Mouse (Mus musculus): ENCODE measurements around the gene Fastkd1. TPM values are rescaled to one million over a fixed set of nuclear protein-coding genes. Genes with fewer than 3 reads are reported as not detected.

Fastkd1 gene
- total and polyA plus RNA-seq, 3 experiments: 9.8 to 15.7 TPM; not detected in 1

DNA sequence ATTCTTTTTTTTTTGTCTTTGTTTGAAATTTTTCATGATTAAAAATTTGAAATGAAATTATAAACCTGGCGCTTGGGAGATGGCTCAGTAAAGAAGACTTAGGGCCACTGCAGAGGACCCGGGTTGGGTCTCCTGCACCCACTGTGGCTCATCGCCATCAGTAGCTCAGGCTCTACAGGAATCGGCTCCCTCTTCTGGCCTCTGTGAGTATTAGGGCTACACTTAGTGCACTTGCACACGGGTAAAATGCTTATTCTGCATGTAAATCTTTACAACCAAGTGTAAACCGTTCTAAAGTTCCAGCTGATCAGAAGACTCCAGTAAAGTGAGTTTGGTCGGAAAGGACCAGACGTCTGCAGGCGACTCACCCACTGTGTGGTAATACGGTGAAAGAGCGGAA, 19.8 kb downstream of the Fastkd1 start:
- TF ChIP-seq NELFE (IDR thresholded peaks at IDR 0.05; ENCODE audit: low read depth, low read length) (no peak), CTCF (IDR thresholded peaks at IDR 0.05 in 2 of 3, conservative IDR thresholded peaks at IDR 0.05 in 1 of 3; ENCODE audit: control insufficient read depth in 1 of 3, insufficient read depth in 1 of 3, low read depth in 2 of 3, low read length in 3 of 3, poor library complexity in 1 of 3, severe bottlenecking in 1 of 3) (peak; percentile 19 to 42 (median 42)), SMC3 (IDR thresholded peaks at IDR 0.05; ENCODE audit: low read depth, low read length) (peak; percentile 36), RCOR1 (IDR thresholded peaks at IDR 0.05; ENCODE audit: low read depth, low read length) (no peak), POLR2A (IDR thresholded peaks at IDR 0.05; ENCODE audit: control insufficient read depth in 1 of 2, insufficient read depth in 1 of 2, low read depth in 1 of 2, low read length in 2 of 2, poor library complexity in 1 of 2) (no peak)
- DNase-seq (ENCODE audit: low read depth, low spot score): peak; percentile 48
- H3K79me2 ChIP-seq (ENCODE audit: control insufficient read depth, insufficient read depth, low read length, poor library complexity): no peaks in the 10 kb centered on the region
- H3K36me3 ChIP-seq (ENCODE audit: control insufficient read depth in 1 of 2, insufficient read depth in 2 of 2, low read length in 2 of 2): no peaks in the 10 kb centered on the region; a peak in 1 of 4 replicates
- no peak overlapping the region for H3K9ac ChIP-seq (ENCODE audit: control insufficient read depth, low read depth, low read length, poor library complexity, severe bottlenecking)
- no peaks in the 10 kb centered on the region for H3K27me3 ChIP-seq (ENCODE audit: control insufficient read depth in 1 of 2, insufficient read depth in 2 of 2, low read length in 2 of 2)
- H3K4me3 ChIP-seq (ENCODE audit: control insufficient read depth in 1 of 2, insufficient read depth in 1 of 2, low read depth in 2 of 2, low read length in 2 of 2): no peak overlapping the region
- H3K27ac ChIP-seq (ENCODE audit: control insufficient read depth, low read depth, low read length): no peak overlapping the region
- H3K4me1 ChIP-seq (ENCODE audit: control insufficient read depth in 1 of 2, insufficient read depth in 2 of 2, low read length in 2 of 2): no peaks in the 10 kb centered on the region
- H3K9me3 ChIP-seq (replicated peaks; ENCODE audit: insufficient read depth, low read length): no peaks in the 10 kb centered on the region

DNA sequence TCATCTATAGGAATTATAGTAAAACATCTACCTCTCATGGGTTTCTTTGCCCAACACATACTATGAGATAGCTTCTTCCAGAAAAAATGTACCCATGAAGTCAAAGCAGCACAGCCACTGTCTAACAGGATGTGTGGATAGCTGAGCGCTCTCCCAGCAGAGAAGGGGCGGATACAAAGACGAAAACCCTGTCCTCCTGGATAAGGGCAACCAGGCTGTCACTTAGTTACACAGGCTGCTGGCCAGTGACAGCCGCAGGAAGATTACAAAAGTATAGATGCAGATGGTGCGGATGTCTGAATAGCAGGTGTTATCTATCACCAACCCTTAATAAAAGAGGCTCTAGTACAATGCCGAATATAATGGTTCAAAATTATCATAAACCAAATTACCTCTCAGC, 22.5 kb downstream of the Fastkd1 start:
- H3K27me3 ChIP-seq (ENCODE audit: control insufficient read depth in 1 of 2, insufficient read depth in 2 of 2, low read length in 2 of 2): no peaks in the 10 kb centered on the region
- H3K4me1 ChIP-seq (ENCODE audit: control insufficient read depth in 1 of 2, insufficient read depth in 2 of 2, low read length in 2 of 2): no peaks in the 10 kb centered on the region
- no peak overlapping the region for H3K27ac ChIP-seq (ENCODE audit: control insufficient read depth, low read depth, low read length)
- no peak for DNase-seq (ENCODE audit: low read depth, low spot score)
- H3K4me3 ChIP-seq (ENCODE audit: control insufficient read depth in 1 of 2, insufficient read depth in 1 of 2, low read depth in 2 of 2, low read length in 2 of 2): no peak overlapping the region
- H3K36me3 ChIP-seq (ENCODE audit: control insufficient read depth in 1 of 2, insufficient read depth in 2 of 2, low read length in 2 of 2): no peaks in the 10 kb centered on the region; a peak in 2 of 4 replicates
- TF ChIP-seq USF1 (IDR thresholded peaks at IDR 0.05; ENCODE audit: low read depth, low read length) (no peak), ZKSCAN1 (IDR thresholded peaks at IDR 0.05; ENCODE audit: low read depth, low read length) (no peak)
- H3K79me2 ChIP-seq (ENCODE audit: control insufficient read depth, insufficient read depth, low read length, poor library complexity): no peaks in the 10 kb centered on the region
- no peaks in the 10 kb centered on the region for H3K9me3 ChIP-seq (replicated peaks; ENCODE audit: insufficient read depth, low read length)
- no peak overlapping the region for H3K9ac ChIP-seq (ENCODE audit: control insufficient read depth, low read depth, low read length, poor library complexity, severe bottlenecking)

DNA sequence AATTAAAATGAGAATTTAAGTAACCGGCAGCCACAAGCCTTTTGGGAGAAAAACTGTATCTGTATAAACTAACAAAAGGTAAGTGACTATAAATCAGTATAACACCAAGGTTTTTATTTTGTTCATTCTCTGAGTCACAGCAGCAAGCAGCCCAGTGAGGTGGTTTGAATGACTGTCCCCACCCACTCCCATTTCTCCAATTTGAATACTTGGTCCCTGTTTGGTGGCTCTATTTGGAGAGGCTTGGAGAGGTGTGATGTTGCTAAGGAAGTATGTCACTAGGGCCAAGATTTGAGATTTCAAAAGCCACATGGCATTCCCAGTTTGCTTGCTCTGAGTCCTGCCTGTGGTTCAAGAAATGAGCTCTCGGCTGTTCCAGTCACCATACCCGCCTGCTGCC, 23.1 kb downstream of the Fastkd1 start:
- Histone ChIP-seq H3K79me2 (ENCODE audit: control insufficient read depth, insufficient read depth, low read length, poor library complexity) (no peaks in the 10 kb centered on the region), H3K27ac (ENCODE audit: control insufficient read depth, low read depth, low read length) (no peak overlapping the region), H3K36me3 (ENCODE audit: control insufficient read depth in 1 of 2, insufficient read depth in 2 of 2, low read length in 2 of 2) (no peaks in the 10 kb centered on the region; a peak in 2 of 4 replicates), H3K4me1 (ENCODE audit: control insufficient read depth in 1 of 2, insufficient read depth in 2 of 2, low read length in 2 of 2) (no peaks in the 10 kb centered on the region), H3K27me3 (ENCODE audit: control insufficient read depth in 1 of 2, insufficient read depth in 2 of 2, low read length in 2 of 2) (no peaks in the 10 kb centered on the region), H3K4me3 (ENCODE audit: control insufficient read depth in 1 of 2, insufficient read depth in 1 of 2, low read depth in 2 of 2, low read length in 2 of 2) (no peak overlapping the region), H3K9ac (ENCODE audit: control insufficient read depth, low read depth, low read length, poor library complexity, severe bottlenecking) (no peak overlapping the region), H3K9me3 (replicated peaks; ENCODE audit: insufficient read depth, low read length) (no peaks in the 10 kb centered on the region)
- DNase-seq (ENCODE audit: low read depth, low spot score): no peak
- TF ChIP-seq KAT2A (conservative IDR thresholded peaks at IDR 0.05; ENCODE audit: low read depth, low read length) (no peak), POLR2AphosphoS2 (IDR thresholded peaks at IDR 0.05; ENCODE audit: low read length) (no peak), EP300 (IDR thresholded peaks at IDR 0.05; ENCODE audit: low read depth in 1 of 2, low read length in 2 of 2) (no peak), MAZ (IDR thresholded peaks at IDR 0.05; ENCODE audit: low read depth, low read length) (no peak), MAX (IDR thresholded peaks at IDR 0.05; ENCODE audit: low read length) (no peak), MYC (IDR thresholded peaks at IDR 0.05; ENCODE audit: low read depth, low read length) (no peak), JUND (IDR thresholded peaks at IDR 0.05; ENCODE audit: low read depth, low read length) (no peak)

Measured in MEL (cell line).